Mouse (Mus musculus): ENCODE results near the gene Ttn.
"Not testable (repeated sequence)": the region's sequence is repeated elsewhere in the genome, so short reads cannot be mapped to it uniquely, and the experiment has no call there.

The Ttn gene

GRCm38 (mm10) chr2:76982391-76983145, at the start of gene Ttn:
Gene Ttn, minus strand, starts transcription at chr2:76982547.
- DNase-seq (ENCODE audit: low spot score in 2 of 2) = no peak

GRCm38 (mm10) chr2:77020649-77021048, 38.3 kb upstream of the Ttn start:
- DNase-seq (ENCODE audit: low spot score in 2 of 2) = no peak

- DNase-seq (ENCODE audit: low spot score in 2 of 2) = no peak
Measured at GRCm38 (mm10) chr2:77017735-77018134, 35.4 kb upstream of the Ttn start.

GRCm38 (mm10) chr2:77013449-77013848, 31.1 kb upstream of the Ttn start:
- not testable (repeated sequence) for DNase-seq (ENCODE audit: low spot score in 2 of 2)

GRCm38 (mm10) chr2:77011981-77012380, 29.6 kb upstream of the Ttn start:
- no peak for DNase-seq (ENCODE audit: low spot score in 2 of 2)

- DNase-seq (ENCODE audit: low spot score in 2 of 2) = no peak
Measured at GRCm38 (mm10) chr2:77007015-77007414, 24.7 kb upstream of the Ttn start.

- no peak for DNase-seq (ENCODE audit: low spot score in 2 of 2)
Measured at GRCm38 (mm10) chr2:77003148-77003547, 20.8 kb upstream of the Ttn start.

- DNase-seq (ENCODE audit: low spot score in 2 of 2) = no peak
Measured at GRCm38 (mm10) chr2:76998351-76998750, 16.0 kb upstream of the Ttn start.

- DNase-seq (ENCODE audit: low spot score in 2 of 2) = no peak
Measured at GRCm38 (mm10) chr2:76992493-76993201, 10.3 kb upstream of the Ttn start.

- DNase-seq (ENCODE audit: low spot score in 2 of 2) = no peak
Measured at GRCm38 (mm10) chr2:76987317-76987716, 5.0 kb upstream of the Ttn start.

- no peak for DNase-seq (ENCODE audit: low spot score in 2 of 2)
Measured at GRCm38 (mm10) chr2:76984384-76984783, 2.0 kb upstream of the Ttn start.

- DNase-seq (ENCODE audit: low spot score in 2 of 2) = no peak
Measured at GRCm38 (mm10) chr2:76983601-76984000, 1.3 kb upstream of the Ttn start.

- no peak for DNase-seq (ENCODE audit: low spot score in 2 of 2)
Measured at GRCm38 (mm10) chr2:76981717-76982116, 630 bp downstream of the Ttn start.

GRCm38 (mm10) chr2:76980146-76980545, 2.2 kb downstream of the Ttn start:
- DNase-seq (ENCODE audit: low spot score in 2 of 2) = peak in 1 of 2 experiments; percentile 10

GRCm38 (mm10) chr2:76977650-76978049, 4.7 kb downstream of the Ttn start:
- DNase-seq (ENCODE audit: low spot score in 2 of 2) = no peak

GRCm38 (mm10) chr2:76972051-76972450, 10.3 kb downstream of the Ttn start:
- DNase-seq (ENCODE audit: low spot score in 2 of 2) = no peak

GRCm38 (mm10) chr2:76971069-76971468, 11.3 kb downstream of the Ttn start:
- DNase-seq (ENCODE audit: low spot score in 2 of 2) = no peak

GRCm38 (mm10) chr2:76970669-76971068, 11.7 kb downstream of the Ttn start:
- DNase-seq (ENCODE audit: low spot score in 2 of 2) = no peak

- DNase-seq (ENCODE audit: low spot score in 2 of 2) = no peak
Measured at GRCm38 (mm10) chr2:76970204-76970603, 12.1 kb downstream of the Ttn start.

- no peak for DNase-seq (ENCODE audit: low spot score in 2 of 2)
Measured at GRCm38 (mm10) chr2:76969637-76970036, 12.7 kb downstream of the Ttn start.

- peak; percentile 44 to 70 for DNase-seq (ENCODE audit: low spot score in 2 of 2)
Measured at GRCm38 (mm10) chr2:76968919-76969318, 13.4 kb downstream of the Ttn start.

GRCm38 (mm10) chr2:76966582-76966981, 15.8 kb downstream of the Ttn start:
- DNase-seq (ENCODE audit: low spot score in 2 of 2) = no peak

GRCm38 (mm10) chr2:76966013-76966412, 16.3 kb downstream of the Ttn start:
- no peak for DNase-seq (ENCODE audit: low spot score in 2 of 2)
